Mouse (Mus musculus): ENCODE data around the gene Jak2. TPM values are rescaled to one million over a fixed set of nuclear protein-coding genes. Genes with fewer than 3 reads are reported as not detected.

Jak2 gene
- total RNA-seq (2021), result 10 to 100 TPM; 31.9 to 32.1 TPM
- long read RNA-seq, full-length matches to known transcripts, result 5 of 12 reads
- long read RNA-seq, partial matches to known transcripts, result 2 of 12 reads
- long read RNA-seq, other reads (novel, unspliced or antisense), result 5 of 12 reads

GRCm38 (mm10) chr19:29251191-29251957, at the start of gene Jak2:
Jak2 (plus strand) TSS chr19:29251828.
- DNase-seq (ENCODE audit: low spot score in 2 of 2), result peak; percentile 86 to 93

GRCm38 (mm10) chr19:29203337-29203736, 48.3 kb upstream of the Jak2 start:
- DNase-seq (ENCODE audit: low spot score in 2 of 2), result no peak

GRCm38 (mm10) chr19:29204583-29204982, 47.0 kb upstream of the Jak2 start:
- no peak for DNase-seq (ENCODE audit: low spot score in 2 of 2)

GRCm38 (mm10) chr19:29205267-29205666, 46.4 kb upstream of the Jak2 start:
- DNase-seq (ENCODE audit: low spot score in 2 of 2), result no peak

- DNase-seq (ENCODE audit: low spot score in 2 of 2), result no peak
Observed at GRCm38 (mm10) chr19:29209898-29210297, 41.7 kb upstream of the Jak2 start.

- no peak for DNase-seq (ENCODE audit: low spot score in 2 of 2)
Observed at GRCm38 (mm10) chr19:29210319-29210718, 41.3 kb upstream of the Jak2 start.

GRCm38 (mm10) chr19:29215811-29216509, 35.7 kb upstream of the Jak2 start:
- DNase-seq (ENCODE audit: low spot score in 2 of 2), result no peak

GRCm38 (mm10) chr19:29221867-29222266, 29.8 kb upstream of the Jak2 start:
- DNase-seq (ENCODE audit: low spot score in 2 of 2), result no peak

- DNase-seq (ENCODE audit: low spot score in 2 of 2), result no peak
Observed at GRCm38 (mm10) chr19:29224968-29225367, 26.7 kb upstream of the Jak2 start.

- DNase-seq (ENCODE audit: low spot score in 2 of 2), result no peak
Observed at GRCm38 (mm10) chr19:29226996-29227395, 24.6 kb upstream of the Jak2 start.

- DNase-seq (ENCODE audit: low spot score in 2 of 2), result no peak
Observed at GRCm38 (mm10) chr19:29227941-29228590, 23.6 kb upstream of the Jak2 start.

GRCm38 (mm10) chr19:29228989-29229388, 22.6 kb upstream of the Jak2 start:
- no peak for DNase-seq (ENCODE audit: low spot score in 2 of 2)

- no peak for DNase-seq (ENCODE audit: low spot score in 2 of 2)
Observed at GRCm38 (mm10) chr19:29232738-29233137, 18.9 kb upstream of the Jak2 start.

GRCm38 (mm10) chr19:29236658-29237385, 14.8 kb upstream of the Jak2 start:
- no peak for DNase-seq (ENCODE audit: low spot score in 2 of 2)

GRCm38 (mm10) chr19:29238171-29238570, 13.5 kb upstream of the Jak2 start:
- DNase-seq (ENCODE audit: low spot score in 2 of 2), result no peak

GRCm38 (mm10) chr19:29239513-29240235, 12.0 kb upstream of the Jak2 start:
- no peak for DNase-seq (ENCODE audit: low spot score in 2 of 2)

GRCm38 (mm10) chr19:29240676-29241075, 11.0 kb upstream of the Jak2 start:
- no peak for DNase-seq (ENCODE audit: low spot score in 2 of 2)

- DNase-seq (ENCODE audit: low spot score in 2 of 2), result no peak
Observed at GRCm38 (mm10) chr19:29241581-29241980, 10.0 kb upstream of the Jak2 start.

- DNase-seq (ENCODE audit: low spot score in 2 of 2), result no peak
Observed at GRCm38 (mm10) chr19:29249933-29250332, 1.7 kb upstream of the Jak2 start.

Data from layer of hippocampus, postnatal 10 days (tissue).